Mouse (Mus musculus) G1E (cell line): ENCODE results near the gene Pycr1. TPM values are rescaled to one million over a fixed set of nuclear protein-coding genes. Genes with fewer than 3 reads are reported as not detected.

ENCODE experiments used
- ATAC-seq: 2 replicates; pipeline ENCODE4 v1.8.0; 2016; ENCODE audit warnings: mild to moderate bottlenecking; ENCODE audit not compliant: insufficient number of reproducible peaks, poor library complexity, low FRiP score, severe bottlenecking; ENCODE audit errors: extremely low read depth
- DNase-seq: peaks from one replicate; pipeline ENCODE4 v3.0.0; 2012; ENCODE audit warnings: low spot score
- H3K27me3 ChIP-seq: 2 replicates; pipeline ENCODE4 v1.6.1; 2012; ENCODE audit warnings: mild to moderate bottlenecking, low read length, inconsistent platforms; ENCODE audit not compliant: insufficient read depth
- H3K36me3 ChIP-seq: replicated peaks from 2 replicates; pipeline ENCODE3; 2012; ENCODE audit warnings: mild to moderate bottlenecking, inconsistent platforms
- H3K4me1 ChIP-seq: 2 replicates; pipeline ENCODE4 v1.6.1; 2012; ENCODE audit warnings: low read depth, low read length, inconsistent platforms, mixed read lengths; ENCODE audit not compliant: insufficient read depth
- H3K4me3 ChIP-seq: 2 replicates; pipeline ENCODE4 v1.5.1; 2012; ENCODE audit warnings: low read depth, mild to moderate bottlenecking, inconsistent platforms, low read length, moderate library complexity, mixed read lengths
- H3K9me3 ChIP-seq: replicated peaks from 2 replicates; pipeline ENCODE4 v1.6.1; 2012; ENCODE audit warnings: inconsistent platforms
- CTCF ChIP-seq: IDR thresholded peaks from 2 replicates; pipeline ENCODE4 v1.5.1; 2012; ENCODE audit warnings: low read depth, low read length, inconsistent platforms, mixed read lengths
- GATA1 ChIP-seq: IDR thresholded peaks from 2 replicates; pipeline ENCODE4 v1.6.1; 2012; ENCODE audit warnings: borderline replicate concordance, low read length, inconsistent platforms, mixed read lengths
- GATA2 ChIP-seq: IDR thresholded peaks from 2 replicates; pipeline ENCODE4 v1.6.1; 2012; ENCODE audit warnings: low read depth, low read length, inconsistent platforms, borderline replicate concordance
- POLR2AphosphoS5 ChIP-seq: IDR thresholded peaks from 2 replicates; pipeline ENCODE4 v1.6.1; 2012; ENCODE audit warnings: low read depth, low read length, inconsistent platforms; ENCODE audit not compliant: insufficient replicate concordance
- TAL1 ChIP-seq: conservative IDR thresholded peaks from 2 replicates; pipeline ENCODE4 v1.6.1; 2012; ENCODE audit warnings: low read depth, low read length, inconsistent platforms, mixed read lengths
- polyA plus RNA-seq: library from polyadenylated mRNA; stranded (reverse); fragments of >175 nt; gene quantifications from 2 replicates; pipeline ENCODE4 v1.2.3, GENCODE M21; 2012
- total RNA-seq, 2 experiments: library from RNA; stranded (forward) in 1 of 2; stranded (reverse) in 1 of 2; fragments of 200-1000 nt in 1 of 2; fragments of >200 nt in 1 of 2; fragmentation: Nextera tagmentation in 1 of 2; gene quantifications; 2 replicates each; pipeline ENCODE4 v1.2.3; 2014 to 2017

The Pycr1 gene
- total and polyA plus RNA-seq, 3 experiments = 1.5 to 14.8 (median 2.4) TPM

DNA sequence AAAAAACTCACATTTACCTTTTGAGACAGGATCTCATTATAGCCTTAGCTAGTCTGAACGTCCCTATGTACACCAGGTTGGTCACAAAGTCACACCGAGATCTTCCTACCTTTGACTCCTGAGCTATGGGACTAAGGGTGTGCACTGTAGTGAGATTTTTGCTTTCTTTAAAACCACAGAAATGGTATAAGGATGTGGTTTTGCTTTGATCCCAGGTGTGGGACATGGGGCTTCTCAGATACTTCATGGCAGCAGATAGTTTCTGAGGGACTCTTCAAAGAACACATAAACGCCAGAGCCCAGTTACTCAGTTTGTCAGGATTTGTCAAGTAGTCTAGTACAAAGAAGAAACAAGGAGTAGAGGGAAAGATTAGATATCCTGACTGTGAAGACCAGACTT lies 42.9 kb downstream of the Pycr1 start:
- Histone ChIP-seq H3K9me3 (no peaks in the 10 kb centered on the region), H3K4me1 (peaks cover 59% of the 10 kb centered on the region), H3K4me3 (no peak overlapping the region), H3K27me3 (no peaks in the 10 kb centered on the region), H3K36me3 (peaks cover 78% of the 10 kb centered on the region)
- ATAC-seq (no peak), DNase-seq (no peak)
- TF ChIP-seq CTCF (no peak), GATA1 (no peak), GATA2 (no peak), TAL1 (no peak), POLR2AphosphoS5 (no peak)

DNA sequence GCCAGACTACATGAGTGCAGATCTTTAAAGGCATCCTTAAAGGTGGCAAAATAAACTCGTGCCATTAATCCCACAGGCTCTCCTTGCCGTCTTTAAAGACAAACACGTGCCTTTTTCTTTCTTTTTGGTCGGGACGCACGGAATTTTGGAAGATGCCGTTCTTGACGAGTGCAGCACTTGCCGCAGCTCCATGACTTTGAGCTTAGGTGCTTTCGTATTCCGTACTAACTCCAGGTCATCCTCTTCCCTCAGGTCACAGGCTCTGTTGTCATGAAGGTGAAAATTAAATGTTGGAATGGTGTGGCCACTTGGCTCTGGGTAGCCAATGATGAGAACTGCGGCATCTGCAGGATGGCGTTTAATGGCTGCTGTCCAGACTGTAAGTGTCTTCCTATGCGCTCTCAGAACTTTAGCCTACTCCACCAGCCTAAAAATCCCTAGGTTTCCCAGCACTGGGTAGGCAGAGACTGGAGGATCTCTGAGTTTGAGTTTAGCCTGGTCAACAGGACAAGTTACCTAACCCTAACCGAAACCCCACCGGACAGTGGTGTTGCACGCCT lies 44.5 kb downstream of the Pycr1 start:
- no peaks in the 10 kb centered on the region for H3K27me3 ChIP-seq
- peaks cover 72% of the 10 kb centered on the region for H3K4me1 ChIP-seq
- no peaks in the 10 kb centered on the region for H3K9me3 ChIP-seq
- no peak for DNase-seq
- H3K4me3 ChIP-seq = peak overlapping the region; percentile 95
- no peak for ATAC-seq
- no peak for TF ChIP-seq GATA2
- TF ChIP-seq POLR2AphosphoS5 = no peak
- TF ChIP-seq CTCF = no peak
- TF ChIP-seq TAL1 = no peak
- no peak for TF ChIP-seq GATA1
- H3K36me3 ChIP-seq = peaks cover 77% of the 10 kb centered on the region

DNA sequence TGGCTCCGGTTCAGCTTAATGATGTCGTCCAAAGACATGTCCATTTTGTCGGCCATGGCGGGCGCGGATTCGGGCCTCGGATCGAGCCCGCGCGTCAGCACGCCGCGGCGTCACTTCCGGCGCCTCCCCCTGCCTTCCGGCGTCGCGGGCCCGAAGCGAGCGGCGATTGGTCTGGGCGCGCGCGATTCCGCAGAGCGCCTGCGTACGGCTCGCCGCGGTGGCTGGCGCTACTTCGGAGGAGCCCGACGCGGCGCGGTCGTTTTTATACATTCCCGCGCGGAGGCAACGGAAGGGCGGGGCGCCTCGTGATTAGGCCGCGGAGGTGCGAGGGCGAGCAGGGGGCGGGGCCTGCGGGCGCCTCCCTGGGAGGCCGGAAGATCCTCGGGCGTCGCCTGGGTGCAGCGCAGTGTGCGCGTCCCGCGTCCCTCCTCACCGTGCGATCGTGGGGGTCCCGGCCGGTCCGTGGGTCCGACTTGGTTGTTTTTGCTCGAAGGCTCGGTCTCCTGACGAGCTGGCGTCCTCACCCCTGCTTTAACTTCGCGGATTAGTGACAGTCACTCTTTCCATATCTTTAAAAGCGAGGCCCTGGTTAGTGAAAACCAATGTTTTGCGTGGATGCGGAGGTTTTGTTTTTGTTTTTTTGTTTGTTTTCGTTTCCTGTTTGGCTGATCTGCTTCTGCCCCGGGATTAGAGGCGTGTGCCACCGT lies 45.1 kb downstream of the Pycr1 start, which contains the start of the genes Alyref and Anapc11:
TSS of gene Alyref (minus strand) at position 83 of the 707 bp plus-strand sequence.
TSS of gene Anapc11 (plus strand) at position 139 of the 707 bp plus-strand sequence.
- H3K9me3 ChIP-seq = no peaks in the 10 kb centered on the region
- TF ChIP-seq GATA2 (no peak), TAL1 (no peak), POLR2AphosphoS5 (no peak), CTCF (no peak), GATA1 (no peak)
- H3K4me1 ChIP-seq = peaks cover 73% of the 10 kb centered on the region
- peaks cover 77% of the 10 kb centered on the region for H3K36me3 ChIP-seq
- H3K27me3 ChIP-seq = no peaks in the 10 kb centered on the region
- peak; percentile 84 for ATAC-seq
- peak; percentile 98 for DNase-seq
- H3K4me3 ChIP-seq = peak within 1 kb of the TSS; percentile 95

DNA sequence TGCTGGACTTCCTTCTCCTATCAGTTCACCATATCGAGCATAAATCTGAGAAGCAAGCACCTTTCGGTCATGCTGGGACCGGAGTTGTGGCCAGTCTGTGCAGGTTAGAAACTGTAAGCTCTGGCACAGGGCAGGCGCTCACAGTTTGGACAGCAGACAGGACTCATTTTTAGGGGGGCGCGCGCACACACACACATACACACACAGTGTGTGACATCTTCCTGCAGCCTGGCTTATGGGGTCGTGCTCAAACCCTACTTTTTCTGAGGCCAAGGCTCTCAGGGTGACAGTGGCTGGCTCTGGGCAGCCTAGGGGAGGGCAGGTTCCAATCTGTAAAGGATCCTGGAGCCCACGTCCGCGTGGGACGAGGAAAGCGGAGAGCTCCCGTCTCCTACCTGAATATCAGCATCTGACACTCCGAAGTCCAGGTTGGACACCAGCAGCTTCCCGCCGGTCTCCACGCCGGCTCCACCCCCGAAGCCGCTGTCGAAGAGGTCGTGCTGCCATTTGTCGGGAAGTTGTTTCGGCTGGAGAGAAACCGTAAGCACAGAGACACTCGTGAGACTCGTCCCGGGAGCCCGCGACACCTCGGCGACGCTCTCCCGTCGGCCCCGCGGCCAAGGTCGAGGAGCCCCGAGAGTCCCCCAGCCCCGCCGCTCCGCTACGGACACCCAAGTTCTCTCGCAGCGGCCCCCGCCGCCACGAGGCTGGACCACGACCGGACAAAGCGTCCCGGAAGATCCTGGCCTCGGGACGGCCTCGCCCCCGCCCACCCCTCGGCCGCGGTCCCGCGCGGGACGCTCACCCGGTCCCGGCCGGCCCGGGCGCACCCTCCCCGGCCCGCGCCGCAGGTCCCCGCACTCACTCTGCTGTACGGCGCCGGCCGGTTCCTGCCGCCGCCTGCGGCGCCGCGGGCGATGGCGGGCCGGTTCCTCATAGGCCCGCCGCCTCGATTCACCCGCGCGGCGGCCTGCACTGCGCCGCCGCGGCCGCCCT lies 46.0 kb downstream of the Pycr1 start:
- Histone ChIP-seq H3K4me3 (peak overlapping the region; percentile 95), H3K36me3 (peaks cover 77% of the 10 kb centered on the region), H3K4me1 (peaks cover 70% of the 10 kb centered on the region), H3K9me3 (no peaks in the 10 kb centered on the region), H3K27me3 (no peaks in the 10 kb centered on the region)
- peak; percentile 29 for DNase-seq
- no peak for ATAC-seq
- TF ChIP-seq GATA2 (no peak), POLR2AphosphoS5 (no peak), GATA1 (no peak), TAL1 (no peak), CTCF (no peak)

DNA sequence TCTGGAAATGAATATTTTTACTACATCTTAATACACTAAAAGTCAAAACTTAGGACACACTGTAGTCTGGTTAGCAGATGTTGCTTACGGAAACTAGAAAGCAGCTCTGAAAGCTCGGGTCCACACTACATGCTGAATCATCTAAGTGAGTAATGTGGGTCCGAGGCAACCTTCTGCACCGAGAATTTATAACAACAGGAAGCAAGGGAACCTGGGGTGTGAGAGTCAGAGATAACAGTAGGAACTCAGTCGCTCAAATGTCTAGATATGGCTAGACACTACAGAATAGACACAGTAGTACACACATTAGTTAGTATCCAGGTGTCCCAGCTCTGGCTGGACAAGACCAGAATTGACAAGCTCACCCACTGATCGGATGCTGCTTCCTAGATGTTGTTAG lies 55.0 kb downstream of the Pycr1 start:
- TF ChIP-seq GATA1 (no peak), TAL1 (no peak), GATA2 (no peak), CTCF (no peak), POLR2AphosphoS5 (no peak)
- no peaks in the 10 kb centered on the region for H3K27me3 ChIP-seq

More for the DNA sequence above, 55.0 kb downstream of the Pycr1 start:
- Histone ChIP-seq H3K4me1 (peaks cover 34% of the 10 kb centered on the region), H3K36me3 (peaks cover 94% of the 10 kb centered on the region), H3K4me3 (no peak overlapping the region), H3K9me3 (no peaks in the 10 kb centered on the region; the same call in 1 of the 2 replicates)
- ATAC-seq (peak; percentile 84), DNase-seq (no peak)

Other genes with a start within 250 kb of the Pycr1 start
Only the 20 nearest of the 32 such genes appear.
- not detected in 2 replicates for gene Gcgr, start 113.1 kb downstream of the Pycr1 start, total RNA-seq (2014; fragmentation: Nextera tagmentation)
- gene Gcgr, start 113.1 kb downstream of the Pycr1 start, total RNA-seq (2017) = not detected in 2 replicates
- gene Gcgr, start 113.1 kb downstream of the Pycr1 start, polyA plus RNA-seq = not detected in 2 replicates
- 53.8 and 64.3 TPM in 2 replicates for gene Mcrip1, start 94.0 kb downstream of the Pycr1 start, total RNA-seq (2014; fragmentation: Nextera tagmentation)
- 19.2 and 20.9 TPM in 2 replicates for gene Mcrip1, start 94.0 kb downstream of the Pycr1 start, total RNA-seq (2017)
- gene Mcrip1, start 94.0 kb downstream of the Pycr1 start, polyA plus RNA-seq = 176 and 205 TPM in 2 replicates
- not detected in 2 replicates for gene Ppp1r27, start 92.6 kb downstream of the Pycr1 start, total RNA-seq (2014; fragmentation: Nextera tagmentation)
- gene Ppp1r27, start 92.6 kb downstream of the Pycr1 start, total RNA-seq (2017) = not detected in 2 replicates
- gene Ppp1r27, start 92.6 kb downstream of the Pycr1 start, polyA plus RNA-seq = not detected in 2 replicates
- gene P4hb, start 70.5 kb downstream of the Pycr1 start, total RNA-seq (2014; fragmentation: Nextera tagmentation) = 268 and 289 TPM in 2 replicates
- 411 and 414 TPM in 2 replicates for gene P4hb, start 70.5 kb downstream of the Pycr1 start, total RNA-seq (2017)
- 516 and 719 TPM in 2 replicates for gene P4hb, start 70.5 kb downstream of the Pycr1 start, polyA plus RNA-seq
- gene Arhgdia, start 62.1 kb downstream of the Pycr1 start, total RNA-seq (2014; fragmentation: Nextera tagmentation) = 354 and 381 TPM in 2 replicates
- 155 and 158 TPM in 2 replicates for gene Arhgdia, start 62.1 kb downstream of the Pycr1 start, total RNA-seq (2017)
- 1,000 and 1,072 TPM in 2 replicates for gene Arhgdia, start 62.1 kb downstream of the Pycr1 start, polyA plus RNA-seq
- gene Alyref, start 45.4 kb downstream of the Pycr1 start, total RNA-seq (2014; fragmentation: Nextera tagmentation) = 89.8 and 122 TPM in 2 replicates
- gene Alyref, start 45.4 kb downstream of the Pycr1 start, total RNA-seq (2017) = 270 and 280 TPM in 2 replicates
- 505 and 623 TPM in 2 replicates for gene Alyref, start 45.4 kb downstream of the Pycr1 start, polyA plus RNA-seq
- gene Anapc11, start 45.3 kb downstream of the Pycr1 start, total RNA-seq (2014; fragmentation: Nextera tagmentation) = 83.1 and 83.8 TPM in 2 replicates
- gene Anapc11, start 45.3 kb downstream of the Pycr1 start, total RNA-seq (2017) = 62.3 and 69.3 TPM in 2 replicates
- 176 and 212 TPM in 2 replicates for gene Anapc11, start 45.3 kb downstream of the Pycr1 start, polyA plus RNA-seq
- 1.9 and 2.6 TPM in 2 replicates for gene Npb, start 35.3 kb downstream of the Pycr1 start, total RNA-seq (2014; fragmentation: Nextera tagmentation)
- 0.58 TPM in 1 of 2 replicates, not detected in the other for gene Npb, start 35.3 kb downstream of the Pycr1 start, total RNA-seq (2017)
- gene Npb, start 35.3 kb downstream of the Pycr1 start, polyA plus RNA-seq = 3.2 and 3.8 TPM in 2 replicates
- gene Pcyt2, start 25.8 kb downstream of the Pycr1 start, total RNA-seq (2014; fragmentation: Nextera tagmentation) = 29.0 and 43.1 TPM in 2 replicates
- gene Pcyt2, start 25.8 kb downstream of the Pycr1 start, total RNA-seq (2017) = 102 and 119 TPM in 2 replicates
- gene Pcyt2, start 25.8 kb downstream of the Pycr1 start, polyA plus RNA-seq = 129 and 146 TPM in 2 replicates
- gene Sirt7, start 18.5 kb downstream of the Pycr1 start, total RNA-seq (2014; fragmentation: Nextera tagmentation) = 28.9 and 35.3 TPM in 2 replicates
- gene Sirt7, start 18.5 kb downstream of the Pycr1 start, total RNA-seq (2017) = 74.5 and 96.2 TPM in 2 replicates
- gene Sirt7, start 18.5 kb downstream of the Pycr1 start, polyA plus RNA-seq = 169 and 256 TPM in 2 replicates
- 16.3 and 17.5 TPM in 2 replicates for gene Mafg, start 10.2 kb downstream of the Pycr1 start, total RNA-seq (2014; fragmentation: Nextera tagmentation)
- gene Mafg, start 10.2 kb downstream of the Pycr1 start, total RNA-seq (2017) = 18.9 and 21.9 TPM in 2 replicates
- 29.2 and 38.9 TPM in 2 replicates for gene Mafg, start 10.2 kb downstream of the Pycr1 start, polyA plus RNA-seq
- gene Myadml2, start 4.4 kb upstream of the Pycr1 start, total RNA-seq (2014; fragmentation: Nextera tagmentation) = not detected in 2 replicates
- not detected in 2 replicates for gene Myadml2, start 4.4 kb upstream of the Pycr1 start, total RNA-seq (2017)
- gene Myadml2, start 4.4 kb upstream of the Pycr1 start, polyA plus RNA-seq = not detected in 2 replicates
- gene Notum, start 17.4 kb upstream of the Pycr1 start, total RNA-seq (2014; fragmentation: Nextera tagmentation) = not detected in 2 replicates
- 0.16 TPM in 1 of 2 replicates, not detected in the other for gene Notum, start 17.4 kb upstream of the Pycr1 start, total RNA-seq (2017)
- gene Notum, start 17.4 kb upstream of the Pycr1 start, polyA plus RNA-seq = not detected in 2 replicates
- 57.0 and 79.7 TPM in 2 replicates for gene Aspscr1, start 29.2 kb upstream of the Pycr1 start, total RNA-seq (2014; fragmentation: Nextera tagmentation)
- gene Aspscr1, start 29.2 kb upstream of the Pycr1 start, total RNA-seq (2017) = 39.2 and 43.2 TPM in 2 replicates
- 248 and 301 TPM in 2 replicates for gene Aspscr1, start 29.2 kb upstream of the Pycr1 start, polyA plus RNA-seq
- 250 and 284 TPM in 2 replicates for gene Cenpx, start 70.0 kb upstream of the Pycr1 start, total RNA-seq (2014; fragmentation: Nextera tagmentation)
- gene Cenpx, start 70.0 kb upstream of the Pycr1 start, total RNA-seq (2017) = 67.2 and 81.2 TPM in 2 replicates
- gene Cenpx, start 70.0 kb upstream of the Pycr1 start, polyA plus RNA-seq = 60.9 and 158 TPM in 2 replicates
- gene Lrrc45, start 70.2 kb upstream of the Pycr1 start, total RNA-seq (2014; fragmentation: Nextera tagmentation) = 6.4 and 12.1 TPM in 2 replicates
- 20.0 and 22.2 TPM in 2 replicates for gene Lrrc45, start 70.2 kb upstream of the Pycr1 start, total RNA-seq (2017)
- gene Lrrc45, start 70.2 kb upstream of the Pycr1 start, polyA plus RNA-seq = 23.3 and 25.4 TPM in 2 replicates
- 2.1 TPM in 1 of 2 replicates, not detected in the other for gene Rac3, start 77.7 kb upstream of the Pycr1 start, total RNA-seq (2014; fragmentation: Nextera tagmentation)
- 0.66 and 0.81 TPM in 2 replicates for gene Rac3, start 77.7 kb upstream of the Pycr1 start, total RNA-seq (2017)
- 1.3 and 2.6 TPM in 2 replicates for gene Rac3, start 77.7 kb upstream of the Pycr1 start, polyA plus RNA-seq
- 16.6 and 37.5 TPM in 2 replicates for gene Dcxr, start 83.5 kb upstream of the Pycr1 start, total RNA-seq (2014; fragmentation: Nextera tagmentation)
- 13.1 and 18.4 TPM in 2 replicates for gene Dcxr, start 83.5 kb upstream of the Pycr1 start, total RNA-seq (2017)
- gene Dcxr, start 83.5 kb upstream of the Pycr1 start, polyA plus RNA-seq = 21.0 and 24.2 TPM in 2 replicates
- not detected in 2 replicates for gene Cbr2, start 88.3 kb upstream of the Pycr1 start, total RNA-seq (2014; fragmentation: Nextera tagmentation)
- gene Cbr2, start 88.3 kb upstream of the Pycr1 start, total RNA-seq (2017) = not detected in 2 replicates
- not detected in 2 replicates for gene Cbr2, start 88.3 kb upstream of the Pycr1 start, polyA plus RNA-seq
- 568 and 661 TPM in 2 replicates for gene Hmga1b, start 119.0 kb upstream of the Pycr1 start, total RNA-seq (2014; fragmentation: Nextera tagmentation)
- 112 and 114 TPM in 2 replicates for gene Hmga1b, start 119.0 kb upstream of the Pycr1 start, total RNA-seq (2017)
- gene Hmga1b, start 119.0 kb upstream of the Pycr1 start, polyA plus RNA-seq = 2,501 and 3,141 TPM in 2 replicates